Mouse (Mus musculus) natural killer cell, adult 2 months (primary cell): ENCODE measurements around the gene Btbd1.

ENCODE experiments used
- DNase-seq, 2 experiments: peaks; one replicate each; pipeline ENCODE4 v3.0.0; 2022; ENCODE audit warnings: low spot score in 2 of 2

Btbd1 gene

DNA sequence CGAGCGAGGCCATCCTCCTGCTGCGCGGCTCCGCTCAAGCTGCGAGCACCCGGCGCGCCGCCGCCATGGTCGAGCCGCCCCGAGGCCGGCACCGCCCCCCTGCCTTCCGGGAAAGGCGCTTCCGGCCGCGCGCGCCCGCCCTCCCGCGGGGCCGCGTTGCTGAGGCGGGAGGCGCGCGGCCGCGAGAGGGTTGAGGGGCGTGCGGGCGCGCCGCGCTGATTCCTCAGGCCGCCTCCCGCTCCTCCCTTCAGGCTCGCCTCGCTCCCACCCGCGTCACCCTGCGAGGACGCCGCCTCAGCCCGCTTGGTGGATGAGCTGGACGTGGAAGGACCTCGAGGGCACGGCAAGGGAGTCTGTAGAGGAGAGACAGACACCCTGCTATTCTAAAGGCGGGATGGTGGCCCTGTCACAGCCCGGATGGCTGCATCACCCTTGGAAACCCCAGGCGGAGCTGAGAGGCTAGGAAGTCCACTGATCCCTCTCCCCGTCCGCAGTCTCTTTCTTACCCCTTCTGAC is at the start of gene Btbd1:
Gene Btbd1 (minus strand): TSS at position 53 of the 516 bp plus-strand sequence.
- DNase-seq: peak; percentile 52 to 70

DNA sequence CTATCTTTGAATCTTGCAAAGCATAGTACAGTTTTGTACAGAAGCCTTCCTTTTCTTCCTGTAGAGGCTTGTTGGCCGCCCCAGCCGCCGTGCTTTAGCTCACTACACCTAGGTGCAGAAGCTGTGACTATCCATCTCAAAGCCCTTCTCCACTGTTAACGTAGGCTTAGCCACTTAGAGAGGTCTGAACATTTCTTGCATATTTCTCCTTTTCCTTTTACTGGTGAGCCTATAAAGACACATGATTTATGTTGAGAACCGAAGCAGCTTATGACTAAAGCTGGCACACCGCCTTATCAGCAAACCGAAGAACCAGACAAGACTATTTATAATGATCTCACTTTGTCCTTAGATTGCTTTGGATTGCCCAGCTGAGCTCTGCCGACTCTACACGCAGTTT is 46.1 kb upstream of the Btbd1 start:
- no peak for DNase-seq

DNA sequence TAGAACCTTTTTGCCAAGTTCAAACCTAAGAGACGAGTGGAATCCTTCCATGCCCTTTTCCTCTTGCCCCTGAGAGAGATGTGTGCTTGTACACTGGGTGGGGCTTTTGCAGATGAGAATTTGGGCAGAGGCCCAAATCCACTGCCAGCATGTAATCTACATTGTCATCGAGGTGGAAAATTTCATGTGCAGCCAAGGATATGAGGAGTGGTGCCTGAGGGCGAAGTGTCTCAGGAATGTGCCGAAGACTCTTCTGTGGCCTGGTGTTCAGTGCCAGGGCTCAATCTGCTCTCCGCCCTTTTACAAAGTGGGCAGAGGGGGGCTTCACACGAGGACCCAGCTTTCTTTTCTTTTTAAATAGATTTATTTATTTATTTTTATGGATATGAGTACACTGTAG is 45.4 kb upstream of the Btbd1 start:
- DNase-seq: no peak

DNA sequence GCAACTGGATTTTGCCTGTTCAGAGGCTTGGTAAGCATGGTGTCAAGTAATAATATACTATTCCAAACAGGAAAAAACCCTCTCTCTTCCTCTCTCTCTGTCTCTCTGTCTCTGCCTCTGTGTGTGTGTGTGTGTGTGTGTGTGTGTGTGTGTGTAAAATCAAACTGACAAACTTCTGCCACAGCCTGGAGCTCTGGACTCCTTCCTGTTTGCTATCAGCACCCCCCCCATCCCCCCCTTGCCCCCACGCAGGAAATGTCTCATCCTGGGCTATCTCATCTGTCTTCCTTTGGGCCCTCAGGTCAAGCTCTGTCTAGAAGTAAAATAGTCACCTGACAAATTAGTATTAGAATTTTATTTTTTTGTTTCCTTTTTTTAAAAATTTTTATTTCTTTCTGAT is 44.6 kb upstream of the Btbd1 start:
- no peak for DNase-seq

DNA sequence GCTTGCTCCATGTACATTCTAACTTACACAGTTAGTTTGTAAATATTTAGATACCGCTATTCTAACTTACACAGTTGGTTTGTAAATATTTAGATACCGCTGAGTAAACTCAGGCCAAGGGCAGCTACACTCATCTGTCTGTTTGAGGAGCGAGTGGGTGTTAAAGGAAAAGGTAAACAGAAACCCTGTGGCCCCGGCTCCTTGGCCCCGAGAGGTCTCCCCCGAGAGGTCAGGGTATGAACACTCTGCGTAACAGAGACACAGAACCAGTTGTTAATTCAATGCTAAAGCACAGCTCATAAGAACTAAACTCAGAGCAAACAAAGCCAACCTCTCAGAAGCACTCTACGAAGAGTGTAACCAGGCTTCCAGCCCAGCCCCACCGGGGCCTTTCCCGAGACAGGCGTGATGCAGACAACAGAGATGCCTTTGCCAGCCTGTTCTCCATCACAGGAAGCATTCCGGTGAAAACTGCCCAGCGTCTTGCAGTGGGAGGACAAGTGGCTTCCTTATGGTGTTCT is 43.3 kb upstream of the Btbd1 start:
- DNase-seq: no peak

DNA sequence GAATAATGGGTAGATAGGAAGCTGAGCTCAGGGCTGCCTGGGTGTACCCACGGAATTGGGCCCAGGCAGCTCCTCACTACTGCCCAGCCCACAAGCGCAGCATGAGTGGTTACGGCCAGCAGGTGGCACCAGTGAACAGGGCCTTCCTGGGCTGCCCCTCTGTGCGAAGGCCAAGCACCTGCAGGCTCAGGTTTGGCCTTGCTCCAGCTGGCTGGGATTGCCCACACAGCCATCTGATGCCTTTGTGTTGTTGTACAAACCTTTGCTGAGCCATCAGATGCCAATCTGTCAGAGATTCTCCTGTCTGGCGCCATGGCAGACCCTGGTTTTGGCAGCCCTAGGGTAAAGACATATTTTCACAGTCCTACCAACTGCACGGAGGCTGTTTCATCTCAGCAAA is 38.9 kb upstream of the Btbd1 start:
- peak; percentile 55 to 66 for DNase-seq

DNA sequence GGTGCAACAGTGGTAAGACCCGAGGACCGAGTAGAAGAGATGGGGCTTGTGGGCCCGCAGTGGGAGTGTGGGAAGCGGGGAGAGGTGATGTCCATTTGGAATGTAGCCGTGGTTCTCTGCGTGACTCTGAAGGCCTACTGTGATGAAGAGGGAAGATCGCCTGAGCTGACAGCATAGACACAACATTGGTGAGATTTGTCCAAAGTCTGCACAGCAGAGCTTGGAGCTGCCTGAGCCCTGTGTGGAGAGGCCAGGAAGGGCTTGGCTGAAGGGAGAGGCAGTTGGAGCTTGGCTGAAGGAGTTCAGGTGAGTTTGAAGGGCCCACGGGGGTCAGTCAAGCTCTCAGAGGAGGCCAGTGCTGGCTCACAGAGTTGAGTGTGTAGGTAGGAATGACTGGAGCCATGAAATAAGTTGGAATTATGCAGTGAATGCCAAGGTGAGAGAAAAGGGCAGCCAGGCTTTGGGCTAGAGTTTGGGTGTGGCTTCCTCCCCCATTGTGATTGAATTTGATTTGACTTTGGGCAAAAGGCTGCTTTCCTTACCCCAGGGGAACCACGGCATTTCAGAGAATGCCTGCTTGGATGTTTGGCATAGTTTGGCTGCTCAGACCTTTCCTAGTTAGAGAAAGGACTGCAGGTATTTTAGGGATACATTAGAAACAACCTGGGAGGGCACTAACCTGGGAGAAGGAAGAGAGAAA is 38.1 kb upstream of the Btbd1 start:
- DNase-seq: no peak

DNA sequence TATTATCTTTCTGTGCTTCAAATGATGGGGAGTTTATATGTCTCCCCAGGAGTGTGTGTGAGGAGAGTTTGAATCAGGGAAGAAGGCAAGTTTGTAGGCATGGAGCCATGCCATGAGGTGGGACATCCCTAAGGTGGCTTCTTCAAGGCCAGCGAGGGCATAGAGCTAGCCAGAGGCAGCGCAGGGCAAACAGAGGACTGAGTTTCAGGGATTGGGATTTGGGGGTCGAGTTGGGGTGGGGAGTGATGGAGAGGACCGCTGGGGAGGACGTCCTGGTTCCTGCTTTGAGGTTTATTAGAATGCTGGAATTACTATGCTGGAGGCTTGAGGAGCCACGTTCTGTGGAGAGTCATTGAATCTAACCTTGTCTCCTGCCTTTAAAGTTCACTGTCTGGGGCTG is 36.7 kb upstream of the Btbd1 start:
- no peak for DNase-seq

DNA sequence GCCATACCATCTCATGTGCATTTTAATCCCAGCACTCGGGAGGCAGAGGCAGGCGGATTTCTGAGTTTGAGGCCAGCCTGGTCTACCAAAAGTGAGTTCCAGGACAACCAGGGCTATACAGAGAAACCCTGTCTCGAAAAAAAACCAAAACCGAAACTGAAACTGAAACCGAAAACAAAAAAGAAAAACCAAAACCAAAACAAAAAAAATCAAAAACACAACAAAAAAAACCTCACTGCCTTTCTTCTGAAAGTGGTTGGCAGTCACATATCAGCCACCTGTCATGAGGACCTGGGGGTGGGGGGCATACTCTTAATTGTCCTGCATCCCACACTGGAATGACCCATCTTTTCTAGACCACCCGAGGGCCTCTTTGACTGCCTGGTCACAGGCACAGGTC is 35.3 kb upstream of the Btbd1 start:
- DNase-seq: no peak

DNA sequence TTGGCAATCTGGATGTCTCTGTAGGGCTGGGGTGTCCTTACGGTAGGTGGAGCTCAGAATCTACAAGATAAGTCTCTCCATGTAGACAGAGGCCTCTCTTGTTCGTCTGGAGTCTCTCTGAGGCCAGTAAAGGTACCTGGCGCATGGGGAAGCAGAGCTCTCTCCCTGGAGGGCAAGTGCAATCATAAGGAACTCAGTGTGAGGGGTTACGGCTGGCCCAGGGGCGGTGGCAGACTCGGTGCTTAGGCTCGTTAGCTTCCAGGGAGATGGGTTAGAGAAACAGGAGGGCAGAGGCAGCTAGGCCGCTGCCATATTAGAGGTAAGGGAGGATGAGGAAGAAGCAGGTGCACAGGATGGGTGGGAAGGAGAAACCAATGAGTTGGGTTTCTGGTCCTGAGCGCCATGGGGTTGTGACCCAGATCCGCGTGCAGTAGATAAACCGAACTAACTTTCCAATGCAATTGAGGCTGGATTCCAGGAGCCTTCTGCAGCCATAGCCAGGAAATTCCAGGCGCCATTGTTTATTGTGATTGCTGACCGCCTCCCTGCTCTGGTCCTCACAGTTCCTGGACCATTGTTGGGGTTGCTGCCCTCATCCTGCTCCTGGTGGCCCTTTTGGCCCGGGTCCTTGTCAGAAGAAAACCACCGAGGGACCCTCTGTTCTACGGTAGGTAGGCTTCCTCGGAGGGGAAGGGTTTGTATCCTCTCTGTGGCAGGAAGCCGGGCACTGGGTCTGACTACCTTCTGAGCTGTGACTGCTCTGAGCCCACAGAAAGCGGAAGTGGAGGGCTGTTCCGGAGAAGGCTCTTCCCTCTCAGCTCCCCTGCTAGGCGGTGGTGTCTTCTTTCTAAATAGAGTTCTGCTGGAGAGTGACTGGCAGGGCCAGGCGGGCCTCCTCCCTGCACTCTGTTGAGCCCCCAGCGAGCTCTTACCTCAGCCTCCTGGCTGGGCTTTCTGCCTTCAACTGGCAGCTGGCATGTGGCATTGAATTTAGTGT is 33.7 kb upstream of the Btbd1 start:
- DNase-seq: peak; percentile 62 to 76

DNA sequence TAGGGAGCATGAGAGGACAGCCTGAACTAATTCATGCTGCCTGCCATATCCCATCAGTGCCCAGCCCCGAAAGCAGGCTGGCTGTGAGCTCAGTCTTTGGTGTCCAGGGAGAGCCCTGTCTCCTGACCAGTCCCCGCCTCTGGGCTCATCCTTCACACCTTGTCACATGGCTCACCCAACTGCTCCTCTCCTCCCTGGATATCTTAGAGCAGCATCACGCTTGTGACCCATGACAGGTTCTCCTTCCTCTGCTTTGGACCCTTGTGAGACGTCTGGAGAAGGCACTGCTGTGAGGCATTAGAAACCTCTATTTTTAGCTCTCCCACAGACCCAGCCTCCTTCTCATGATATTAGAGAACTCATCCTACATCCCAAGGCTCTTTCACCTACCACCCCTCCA is 32.7 kb upstream of the Btbd1 start:
- DNase-seq: no peak

DNA sequence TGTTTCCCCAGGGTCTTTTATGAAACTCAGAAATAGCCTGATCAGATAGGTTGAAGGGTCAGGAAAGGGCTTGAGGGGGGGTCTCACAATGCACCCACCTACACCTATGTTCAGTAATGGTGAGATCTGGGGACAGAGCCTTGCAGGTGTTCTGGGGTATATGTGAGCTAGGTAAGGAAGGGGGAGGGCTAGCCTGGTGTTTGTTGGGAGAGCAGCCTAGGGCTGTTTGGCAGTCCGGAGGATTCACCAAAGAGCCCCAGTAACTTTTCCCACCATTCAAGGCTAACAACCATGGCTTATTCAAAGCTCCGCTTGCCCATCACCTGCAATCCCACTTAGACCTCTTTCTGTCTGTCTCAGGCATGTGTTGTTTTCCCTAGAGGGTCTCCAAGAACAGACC is 32.2 kb upstream of the Btbd1 start:
- DNase-seq: no peak

DNA sequence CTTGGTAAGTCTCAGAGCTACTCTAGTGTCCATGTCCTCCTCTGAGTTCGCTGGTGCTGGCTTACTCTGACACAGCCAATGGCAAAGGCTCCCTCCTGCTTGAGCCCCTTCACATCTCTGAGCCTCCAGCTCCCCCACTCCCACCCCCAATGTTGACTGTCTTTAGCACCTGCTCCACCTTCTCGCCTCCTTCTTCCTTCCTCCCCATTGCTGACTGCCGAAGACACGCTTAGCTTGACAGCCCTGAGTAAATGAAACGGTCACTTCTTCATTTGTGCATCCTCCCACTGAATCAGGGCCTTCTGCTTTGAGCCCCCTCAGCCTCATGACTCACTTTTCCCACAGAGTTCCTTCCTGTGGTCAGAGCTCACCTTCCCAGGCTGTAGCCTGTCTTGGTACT is 31.8 kb upstream of the Btbd1 start:
- DNase-seq: peak; percentile 42 to 46

DNA sequence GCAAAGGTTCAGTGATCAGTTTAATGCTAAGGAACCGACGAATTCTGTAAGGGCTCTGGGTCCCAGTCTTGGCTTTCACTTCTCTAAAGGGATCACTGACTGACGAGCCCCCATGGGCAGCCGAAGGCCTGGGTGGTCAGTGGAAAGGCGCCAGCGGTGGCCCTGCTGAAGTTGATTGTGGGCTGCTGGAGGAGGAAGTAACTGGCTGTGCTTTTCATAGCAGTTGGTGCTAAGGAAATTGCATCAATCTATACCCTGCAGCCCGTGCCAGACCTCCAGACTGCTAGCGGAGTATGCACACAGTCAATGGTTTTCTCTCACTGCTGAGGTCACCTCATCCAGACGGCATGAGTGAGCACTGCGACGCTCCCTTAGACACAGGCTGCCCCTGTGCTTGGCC is 30.8 kb upstream of the Btbd1 start:
- peak; percentile 29 to 34 for DNase-seq

DNA sequence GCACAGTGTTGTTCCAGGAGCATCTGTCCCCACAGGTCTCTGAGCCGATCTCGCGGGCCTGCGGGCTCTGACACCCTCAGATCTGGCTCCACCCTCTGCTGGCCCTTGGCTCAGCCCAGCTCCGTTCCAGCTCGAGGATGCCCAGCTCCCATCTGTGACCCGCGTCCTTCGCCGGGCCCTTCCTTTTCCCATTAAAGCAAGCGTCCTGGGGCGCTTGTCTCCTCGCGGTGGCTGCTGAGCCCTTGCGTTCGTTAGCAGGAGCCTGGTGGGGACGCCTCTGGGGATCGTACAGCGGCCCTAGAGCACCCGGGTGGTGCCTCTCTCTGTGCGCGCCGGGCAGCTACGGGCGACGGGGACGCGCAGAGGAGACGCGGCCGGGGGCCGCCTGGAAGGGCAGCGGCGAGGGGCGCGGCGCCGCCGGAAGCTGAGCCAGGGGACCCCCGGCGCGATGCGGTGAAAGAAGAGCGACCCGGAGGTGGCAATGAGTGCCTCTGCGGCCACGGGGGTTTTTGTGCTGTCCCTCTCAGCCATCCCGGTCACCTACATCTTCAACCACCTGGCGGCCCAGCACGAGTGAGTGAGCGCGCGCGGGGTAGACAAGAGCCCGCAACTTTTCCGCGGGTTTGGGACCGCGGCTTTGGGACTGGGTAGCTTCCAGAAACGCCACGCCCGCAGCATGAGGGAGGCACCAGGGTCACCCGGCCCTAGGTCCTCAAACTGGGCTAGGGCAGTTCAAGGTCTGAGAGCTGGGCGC is 29.9 kb upstream of the Btbd1 start, which contains the start of gene Tm6sf1:
Gene Tm6sf1 (plus strand): TSS at position 34 of the 754 bp plus-strand sequence.
- DNase-seq: peak; percentile 26 to 40

DNA sequence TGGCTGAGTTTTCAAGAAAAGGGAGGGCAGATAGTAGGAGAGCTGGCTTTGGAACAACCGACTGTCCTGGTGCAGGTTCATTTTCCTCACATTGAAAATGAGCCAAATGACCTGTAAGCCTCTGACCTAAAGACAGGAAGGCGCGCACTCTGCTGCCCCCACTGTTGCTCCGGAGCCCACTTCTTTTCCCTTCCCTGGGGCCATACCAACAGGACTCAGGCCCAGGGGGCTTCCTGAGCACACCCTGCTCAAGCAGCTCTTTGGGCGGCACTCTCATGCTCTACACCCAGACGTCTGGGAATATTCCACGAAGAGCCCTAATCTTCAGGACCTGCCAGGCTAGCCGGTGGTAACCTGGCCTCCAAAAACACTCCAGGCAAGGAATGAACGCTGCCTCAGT is 29.0 kb upstream of the Btbd1 start:
- no peak for DNase-seq

DNA sequence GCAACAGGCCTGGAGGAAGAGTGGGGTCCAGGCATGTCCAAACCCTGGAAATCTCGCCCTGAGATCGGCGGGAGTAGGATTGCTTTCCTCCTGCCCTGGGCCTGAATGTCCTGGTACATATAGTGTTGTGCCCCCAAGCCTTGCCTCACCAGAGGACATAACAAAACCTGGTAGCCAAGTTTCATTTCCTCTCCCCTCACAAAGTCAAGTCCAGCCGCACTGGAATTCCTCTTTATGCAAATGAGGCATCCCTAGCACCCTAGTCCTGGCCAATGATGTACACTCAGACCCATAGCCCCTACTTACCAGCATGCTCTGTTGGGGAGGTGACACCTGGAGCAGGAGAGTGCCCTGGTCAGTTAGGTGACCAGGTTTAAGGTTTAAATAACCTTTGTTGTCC is 27.0 kb upstream of the Btbd1 start:
- DNase-seq: no peak

DNA sequence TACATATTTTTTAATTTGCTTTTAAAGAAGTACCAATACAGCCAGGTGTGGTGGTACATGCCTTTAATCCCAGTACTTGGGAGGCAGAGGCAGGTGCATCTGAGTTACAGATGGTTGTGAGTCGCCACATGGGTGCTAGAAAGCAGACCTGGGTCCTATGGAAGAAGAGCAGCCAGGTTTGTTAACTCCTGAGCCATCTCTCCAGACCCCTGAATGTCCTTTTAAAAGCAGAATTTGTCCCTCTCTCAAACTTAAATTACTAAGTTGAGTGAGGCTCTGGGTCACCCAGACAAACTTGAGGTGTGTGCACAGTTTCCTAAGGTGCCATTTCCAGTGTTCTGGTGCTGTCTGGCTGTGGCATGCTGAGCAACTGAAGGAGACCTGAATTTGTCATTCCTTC is 26.5 kb upstream of the Btbd1 start, which contains the start of gene Gm10160:
Gene Gm10160 (minus strand): TSS at position 101 of the 400 bp plus-strand sequence.
- no peak for DNase-seq

DNA sequence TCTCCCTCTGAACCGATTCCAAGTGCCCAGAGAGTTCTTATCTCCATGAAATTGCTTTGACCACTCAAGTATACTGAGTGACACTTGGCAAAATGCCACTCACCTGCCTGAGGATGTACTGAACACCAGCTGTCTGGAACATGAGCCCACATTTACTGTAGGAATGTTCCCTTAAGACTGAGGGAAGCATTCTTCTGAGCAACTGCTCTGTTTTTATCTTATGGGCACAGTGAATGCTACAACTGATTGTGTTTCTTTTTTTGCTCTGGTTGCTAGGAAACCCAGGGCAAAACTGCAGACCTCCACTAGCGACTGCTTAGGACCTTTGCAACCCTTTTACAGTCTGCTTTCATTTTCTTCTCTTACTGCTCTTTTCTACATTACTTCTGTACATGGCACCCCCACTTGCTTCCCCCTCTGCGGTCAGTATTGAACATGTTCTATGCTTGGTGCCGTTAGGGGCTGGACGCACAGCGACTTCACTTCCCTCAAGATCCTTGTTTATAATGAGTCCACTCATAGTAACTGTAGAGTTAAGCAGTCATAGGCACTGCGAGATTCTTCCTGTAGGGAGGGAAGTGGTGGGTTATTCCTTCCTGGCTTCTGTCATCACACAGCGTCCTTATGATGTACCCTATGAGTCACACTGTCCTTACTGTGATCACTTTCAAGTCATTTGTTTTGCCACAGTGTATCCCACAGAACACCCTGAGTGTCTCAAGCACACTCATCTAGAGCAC is 25.5 kb upstream of the Btbd1 start:
- peak; percentile 44 to 54 for DNase-seq

DNA sequence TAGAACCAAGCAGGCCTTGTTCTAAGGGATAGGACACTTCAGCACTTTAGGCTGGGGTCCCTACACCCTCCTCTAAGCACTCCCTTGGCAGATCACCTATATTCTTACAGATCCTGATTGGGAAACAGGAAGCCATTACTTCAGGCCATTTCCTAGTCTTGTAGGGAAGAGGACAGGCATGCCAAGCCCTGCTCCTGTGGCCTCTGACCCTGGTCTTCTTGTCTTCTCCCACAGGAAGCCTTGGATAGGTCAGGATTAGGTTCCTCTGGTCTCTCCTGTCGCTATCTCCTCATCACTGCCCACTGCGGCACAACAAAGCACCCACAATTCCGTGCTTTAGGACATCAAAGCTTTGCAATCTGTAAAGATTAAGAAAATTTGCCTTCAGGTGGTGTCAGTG is 22.5 kb upstream of the Btbd1 start:
- no peak for DNase-seq

DNA sequence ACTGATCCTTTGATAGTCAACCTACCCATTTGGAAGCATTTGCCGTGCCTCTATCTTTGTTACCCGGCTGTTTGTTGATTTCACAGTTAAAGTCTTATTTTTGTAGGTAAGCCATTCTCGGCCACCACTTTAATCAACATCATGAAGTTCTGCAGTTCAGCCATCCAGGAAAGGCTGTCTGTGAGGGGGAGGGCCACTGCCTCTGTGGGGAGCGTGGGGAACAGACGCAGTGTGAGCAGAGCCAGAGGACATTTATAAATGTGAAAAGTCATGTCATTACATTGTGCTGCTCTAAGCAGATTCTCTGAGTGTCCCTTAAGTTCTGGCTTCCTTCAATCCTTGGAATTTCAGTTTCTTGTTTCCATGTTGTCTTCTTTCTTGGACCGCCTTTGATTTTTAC is 20.9 kb upstream of the Btbd1 start:
- no peak for DNase-seq
